Mouse (Mus musculus) thymus, adult 2 months (tissue): ENCODE measurements around the gene Clrn2.

Source experiments
- CTCF ChIP-seq: fragments of 200-500 bp; IDR thresholded peaks from 2 replicates; pipeline ENCODE4 v1.5.1; 2012; ENCODE audit warnings: mild to moderate bottlenecking, control low read depth, low read length, moderate library complexity, borderline replicate concordance; ENCODE audit not compliant: control insufficient read depth, poor library complexity, insufficient read depth; ENCODE audit errors: extremely low read depth
- POLR2A ChIP-seq: fragments of 200-500 bp; IDR thresholded peaks from 2 replicates; pipeline ENCODE4 v1.6.1; 2012; ENCODE audit warnings: mild to moderate bottlenecking, low read length, control low read depth, moderate library complexity; ENCODE audit not compliant: control insufficient read depth, poor library complexity, insufficient read depth; ENCODE audit errors: extremely low read depth

GRCm38 (mm10) chr5:45483654-45484053 lies 30.1 kb downstream of the Clrn2 start:
- TF ChIP-seq CTCF, result no peak
- TF ChIP-seq POLR2A, result no peak
